Mouse (Mus musculus): ENCODE data around the gene Prps1. TPM values are rescaled to one million over a fixed set of nuclear protein-coding genes. Genes with fewer than 3 reads are reported as not detected.

Gene Prps1
- polyA plus RNA-seq, 1 experiment = 5.5 TPM

DNA sequence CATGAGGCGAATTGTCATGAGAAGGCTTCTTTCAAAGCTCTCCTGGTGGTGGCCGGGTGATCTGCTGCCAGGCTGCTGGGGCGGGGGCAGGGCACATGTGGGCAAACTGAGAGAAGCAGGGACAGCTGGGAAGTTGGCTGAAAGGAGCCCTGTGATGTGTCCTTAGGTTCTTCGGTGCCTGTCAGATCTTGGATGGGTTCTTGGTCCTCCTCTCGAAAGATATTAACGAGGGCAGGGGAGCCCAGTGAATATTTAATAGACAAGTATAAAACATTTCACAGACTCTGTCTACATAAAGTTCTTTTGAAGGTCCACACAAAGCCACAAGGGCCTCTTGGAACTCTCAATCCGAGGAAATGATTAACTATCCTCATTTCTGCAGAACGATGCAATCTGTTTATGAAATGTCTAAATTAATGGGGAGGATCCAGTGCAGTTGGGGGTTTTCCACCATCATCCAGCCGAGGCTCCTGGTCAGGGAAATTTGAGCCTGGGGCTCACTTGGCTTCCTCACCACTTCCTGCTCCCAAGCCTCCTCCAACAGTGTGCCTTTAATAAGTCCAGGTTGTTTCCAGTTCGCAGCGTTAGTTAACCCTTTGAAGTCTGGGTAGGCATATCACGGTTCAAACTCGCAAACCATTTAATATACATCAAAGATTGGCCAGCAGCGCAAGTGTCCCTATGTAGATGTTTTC lies 65.8 kb downstream of the Prps1 start:
- DNase-seq (ENCODE audit: low read depth in 1 of 2, low spot score in 2 of 2) = no peak
- H3K27ac ChIP-seq (ENCODE audit: insufficient read depth, low read length) = no peak overlapping the region
- TF ChIP-seq CTCF (IDR thresholded peaks at IDR 0.05; ENCODE audit: extremely low read depth, insufficient read depth, insufficient read length, insufficient replicate concordance) (0 out of 2 replicates have a peak, but pooled peaks have one; percentile 2), POLR2A (IDR thresholded peaks at IDR 0.05; ENCODE audit: low read depth, low read length) (no peak)
- no peaks in the 10 kb centered on the region for H3K36me3 ChIP-seq (ENCODE audit: control insufficient read depth, insufficient read depth, low read length)
- H3K27me3 ChIP-seq (ENCODE audit: control insufficient read depth, insufficient read depth, low read length) = no peaks in the 10 kb centered on the region
- 64% methylated on average over 14 of the region's 14 CpGs for WGBS
- H3K4me3 ChIP-seq (ENCODE audit: extremely low read depth, insufficient read depth, insufficient read length) = no peak overlapping the region
- H3K4me1 ChIP-seq (ENCODE audit: control insufficient read depth, insufficient read depth, insufficient read length) = peaks cover 10% of the 10 kb centered on the region; the same call in 1 of the 2 replicates

DNA sequence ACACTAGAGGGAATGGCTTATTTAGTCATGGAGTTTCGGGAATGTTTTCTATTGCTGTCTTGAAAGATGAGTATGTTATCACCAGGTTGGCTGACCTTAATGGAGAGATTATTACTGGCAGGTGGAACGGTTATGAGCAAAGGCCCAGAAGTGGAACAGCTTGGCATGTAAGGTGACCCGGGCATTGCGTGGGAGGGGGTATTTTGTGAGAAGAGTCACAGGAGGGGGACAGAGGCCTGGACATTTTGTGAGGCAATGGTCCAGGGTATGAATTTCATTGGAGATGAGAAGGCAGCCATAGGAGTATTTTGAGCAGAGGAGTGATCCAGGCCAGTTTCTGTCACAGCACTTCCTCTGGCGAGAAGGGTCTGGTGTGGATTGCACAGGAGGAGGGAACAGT lies 67.8 kb downstream of the Prps1 start:
- Histone ChIP-seq H3K27ac (ENCODE audit: insufficient read depth, low read length) (no peak overlapping the region), H3K36me3 (ENCODE audit: control insufficient read depth, insufficient read depth, low read length) (no peaks in the 10 kb centered on the region), H3K4me3 (ENCODE audit: extremely low read depth, insufficient read depth, insufficient read length) (no peak overlapping the region), H3K4me1 (ENCODE audit: control insufficient read depth, insufficient read depth, insufficient read length) (peaks cover 14% of the 10 kb centered on the region; the same call in 1 of the 2 replicates), H3K27me3 (ENCODE audit: control insufficient read depth, insufficient read depth, low read length) (no peaks in the 10 kb centered on the region)
- no peak for DNase-seq (ENCODE audit: low read depth in 1 of 2, low spot score in 2 of 2)
- TF ChIP-seq POLR2A (IDR thresholded peaks at IDR 0.05; ENCODE audit: low read depth, low read length) = no peak
- no peak for TF ChIP-seq CTCF (IDR thresholded peaks at IDR 0.05; ENCODE audit: extremely low read depth, insufficient read depth, insufficient read length, insufficient replicate concordance)
- 84% methylated on average over 5 of the region's 5 CpGs for WGBS

Other genes starting within 250 kb of the Prps1 start
- gene Frmpd3, start 114.3 kb upstream of the Prps1 start, polyA plus RNA-seq (2012; rRNA removed) = 0.02 TPM in 2 replicates
- 173 and 218 TPM in 2 replicates for gene Tsc22d3, start 144.0 kb downstream of the Prps1 start, polyA plus RNA-seq (2012; rRNA removed)
- gene Mid2, start 208.0 kb downstream of the Prps1 start, polyA plus RNA-seq (2012; rRNA removed) = 2.4 and 2.6 TPM in 2 replicates

All from spleen, adult 2 months (tissue).